Mouse (Mus musculus): Measurements from ENCODE around the gene Olfr591. TPM values are rescaled to one million over a fixed set of nuclear protein-coding genes. Genes with fewer than 3 reads are reported as not detected.
"Not testable (repeated sequence)": the region's sequence is repeated elsewhere in the genome, so short reads cannot be mapped to it uniquely, and the experiment has no call there.

Olfr591 gene
- not detected in 2 replicates for total RNA-seq (2014; rRNA removed)
- not detected in 2 replicates for polyA plus RNA-seq (2015; fragmentation: Nextera tagmentation; extraction: Ambion mirVana)

DNA sequence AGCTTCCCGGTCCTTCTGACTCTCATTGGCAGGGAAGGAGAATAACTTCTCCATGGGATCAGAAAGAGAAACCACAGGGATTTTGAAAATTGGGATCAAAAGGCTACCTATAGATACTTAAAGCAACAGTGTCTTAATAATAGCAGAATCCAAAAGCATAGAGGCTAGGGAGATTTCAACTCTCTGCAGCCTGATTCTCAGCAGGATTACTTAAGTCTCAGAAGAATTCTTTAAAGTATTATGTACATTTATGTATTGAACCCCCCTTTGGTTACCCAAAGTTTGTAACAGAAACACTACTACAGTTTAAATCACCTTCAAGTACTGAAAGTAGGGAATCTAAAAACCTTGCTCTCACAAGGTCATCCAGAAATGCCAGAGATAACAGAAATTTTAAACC lies at the start of gene Olfr591:
Olfr591 (minus strand) TSS at position 101 of the 400 bp plus-strand sequence.
- WGBS = 70% methylated on average over 1 of the region's 1 CpGs

DNA sequence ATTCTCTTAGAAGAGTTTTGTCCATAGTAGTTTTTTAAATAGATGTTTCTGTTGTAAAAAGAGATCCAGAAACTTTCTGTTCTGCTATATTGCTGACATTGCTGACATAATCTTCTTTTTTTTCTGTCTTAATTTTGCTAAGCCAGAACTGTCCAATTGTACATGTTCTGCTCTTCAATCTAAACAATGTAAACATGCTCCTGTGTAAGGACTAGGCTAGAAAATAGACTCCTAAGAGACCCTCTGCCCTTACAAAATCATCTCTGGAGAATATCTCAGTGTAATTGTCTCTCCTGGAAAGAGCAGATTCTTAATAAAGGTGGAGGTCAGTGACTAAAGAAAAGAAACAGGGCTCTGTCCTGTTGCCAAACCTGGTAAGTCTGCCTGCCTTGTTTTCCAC lies 38.6 kb upstream of the Olfr591 start, which contains the start of gene Olfr594:
Olfr594 (plus strand) TSS at position 301 of the 400 bp plus-strand sequence.
- Histone ChIP-seq H3K4me1 (ENCODE audit: insufficient read depth) (no peaks in the 10 kb centered on the region), H3K4me2 (ENCODE audit: low read depth) (no peak within 1 kb of the TSS), H3K27ac (ENCODE audit: low read depth, low read length) (no peak within 1 kb of the TSS), H3K9ac (no peak within 1 kb of the TSS), H3K9me3 (ENCODE audit: low read length) (no peaks in the 10 kb centered on the region), H3K27me3 (ENCODE audit: insufficient read depth, low read length) (no peaks in the 10 kb centered on the region), H3K4me3 (ENCODE audit: low read depth, low read length) (no peak within 1 kb of the TSS), H3K36me3 (ENCODE audit: insufficient read depth) (no peaks in the 10 kb centered on the region)
- ATAC-seq = no peak
- DNase-seq = no peak
- TF ChIP-seq CTCF (IDR thresholded peaks at IDR 0.05; ENCODE audit: low read depth) = no peak

More for the DNA sequence above, at the start of gene Olfr591:
- no peak within 1 kb of the TSS for H3K4me2 ChIP-seq (ENCODE audit: low read depth)
- DNase-seq (no peak), ATAC-seq (no peak)
- H3K4me1 ChIP-seq (ENCODE audit: insufficient read depth) = no peaks in the 10 kb centered on the region
- H3K9me3 ChIP-seq (ENCODE audit: low read length) = 0 out of 2 replicates have a peak, but pooled peaks cover 5% of the 10 kb centered on the region
- no peak within 1 kb of the TSS for H3K27ac ChIP-seq (ENCODE audit: low read depth, low read length)
- no peak for TF ChIP-seq CTCF (IDR thresholded peaks at IDR 0.05; ENCODE audit: low read depth)
- H3K36me3 ChIP-seq (ENCODE audit: insufficient read depth) = no peaks in the 10 kb centered on the region
- H3K4me3 ChIP-seq (ENCODE audit: low read depth, low read length) = no peak within 1 kb of the TSS
- H3K27me3 ChIP-seq (ENCODE audit: insufficient read depth, low read length) = no peaks in the 10 kb centered on the region
- H3K9ac ChIP-seq = no peak within 1 kb of the TSS

DNA sequence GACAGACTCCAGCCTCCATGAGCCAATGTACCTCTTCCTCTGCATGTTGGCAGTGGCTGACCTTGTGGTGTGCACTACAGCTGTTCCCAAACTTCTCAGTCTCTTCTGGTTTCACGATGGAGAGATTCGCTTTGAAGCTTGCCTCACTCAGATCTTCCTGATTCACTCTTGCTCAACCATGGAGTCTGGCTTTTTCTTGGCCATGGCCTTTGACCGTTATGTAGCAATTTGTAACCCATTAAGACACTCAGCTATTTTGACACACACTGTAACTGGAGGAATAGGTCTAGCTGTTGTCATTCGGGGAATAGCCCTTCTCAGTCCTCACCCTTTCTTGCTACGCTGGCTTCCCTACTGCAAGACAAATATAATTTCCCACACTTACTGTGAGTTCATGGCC lies 33.9 kb upstream of the Olfr591 start:
- H3K4me2 ChIP-seq (ENCODE audit: low read depth); H3K9ac ChIP-seq; H3K4me1 ChIP-seq (ENCODE audit: insufficient read depth); H3K9me3 ChIP-seq (ENCODE audit: low read length); H3K27ac ChIP-seq (ENCODE audit: low read depth, low read length); H3K27me3 ChIP-seq (ENCODE audit: insufficient read depth, low read length); H3K36me3 ChIP-seq (ENCODE audit: insufficient read depth); DNase-seq; H3K4me3 ChIP-seq (ENCODE audit: low read depth, low read length); ATAC-seq: not testable (repeated sequence)
- WGBS = 89% methylated on average over 5 of the region's 5 CpGs

DNA sequence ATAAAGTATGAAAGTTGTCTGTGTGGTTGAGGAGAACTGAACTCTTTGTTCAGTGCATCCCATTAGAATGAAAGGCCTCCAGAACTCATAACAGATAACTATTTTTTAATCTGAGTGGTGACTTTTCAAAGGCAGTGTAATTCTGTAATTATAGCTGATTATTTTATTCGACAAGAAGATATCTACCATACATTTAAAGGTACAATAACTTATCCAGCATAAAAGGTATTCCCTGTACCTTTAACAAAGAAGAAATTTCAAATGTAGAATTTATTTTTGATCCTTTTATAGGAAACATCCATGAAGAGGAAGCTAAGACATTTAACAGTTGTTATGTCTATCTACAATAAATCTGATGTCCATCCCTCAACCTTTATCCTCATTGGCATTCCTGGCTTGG lies 33.4 kb upstream of the Olfr591 start, which contains the start of gene Olfr593:
Olfr593 (plus strand) TSS at position 301 of the 400 bp plus-strand sequence.
- no peaks in the 10 kb centered on the region for H3K36me3 ChIP-seq (ENCODE audit: insufficient read depth)
- DNase-seq (no peak), ATAC-seq (no peak)
- H3K9me3 ChIP-seq (ENCODE audit: low read length) = no peaks in the 10 kb centered on the region
- no peaks in the 10 kb centered on the region for H3K4me1 ChIP-seq (ENCODE audit: insufficient read depth)
- TF ChIP-seq CTCF (IDR thresholded peaks at IDR 0.05; ENCODE audit: low read depth) = no peak
- H3K4me2 ChIP-seq (ENCODE audit: low read depth) = no peak within 1 kb of the TSS
- 69% methylated on average over 1 of the region's 1 CpGs for WGBS
- no peaks in the 10 kb centered on the region for H3K27me3 ChIP-seq (ENCODE audit: insufficient read depth, low read length)
- H3K4me3 ChIP-seq (ENCODE audit: low read depth, low read length) = no peak within 1 kb of the TSS
- no peak within 1 kb of the TSS for H3K9ac ChIP-seq
- no peak within 1 kb of the TSS for H3K27ac ChIP-seq (ENCODE audit: low read depth, low read length)

DNA sequence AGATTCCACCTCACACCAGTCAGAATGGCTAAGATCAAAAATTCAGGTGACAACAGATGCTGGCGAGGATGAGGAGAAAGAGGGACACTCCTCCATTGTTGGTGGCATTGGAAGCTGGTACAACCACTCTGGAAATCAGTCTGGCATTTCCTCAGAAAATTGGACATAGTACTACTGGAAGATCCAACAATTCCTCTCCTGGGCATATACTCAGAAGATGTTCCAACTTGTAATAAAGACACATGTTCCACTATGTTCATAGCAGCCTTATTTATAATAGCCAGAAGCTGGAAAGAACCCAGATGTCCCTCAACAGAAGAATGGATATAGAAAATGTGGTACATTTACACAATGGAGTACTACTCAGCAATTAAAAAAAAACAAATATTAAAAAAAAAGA lies 6.4 kb upstream of the Olfr591 start, which contains the start of gene Olfr592:
Olfr592 (plus strand) TSS at position 301 of the 400 bp plus-strand sequence.
- H3K4me1 ChIP-seq (ENCODE audit: insufficient read depth); H3K4me3 ChIP-seq (ENCODE audit: low read depth, low read length); H3K9ac ChIP-seq; H3K4me2 ChIP-seq (ENCODE audit: low read depth); H3K27ac ChIP-seq (ENCODE audit: low read depth, low read length); H3K9me3 ChIP-seq (ENCODE audit: low read length); H3K27me3 ChIP-seq (ENCODE audit: insufficient read depth, low read length); H3K36me3 ChIP-seq (ENCODE audit: insufficient read depth); DNase-seq; ATAC-seq: not testable (repeated sequence)
- WGBS = 76% methylated on average over 1 of the region's 1 CpGs

DNA sequence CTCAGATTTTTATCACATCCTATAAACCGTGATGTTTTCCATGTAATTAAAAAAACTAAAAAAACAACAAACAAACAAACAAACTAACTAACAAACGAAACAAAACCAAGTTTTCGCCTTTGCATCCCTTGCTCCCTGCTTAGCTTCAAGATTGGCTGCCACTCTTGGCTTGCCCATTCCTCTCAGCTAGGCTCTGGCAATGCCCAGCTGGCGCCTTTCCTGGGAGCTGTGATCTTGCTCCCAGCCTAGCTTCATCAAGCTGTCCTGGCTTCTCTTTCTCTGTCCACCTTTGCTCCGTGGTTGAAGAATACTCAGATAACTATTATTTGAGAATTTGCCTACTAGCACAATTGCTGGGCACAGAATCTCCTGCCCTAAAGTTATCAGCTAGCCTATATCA lies 8.4 kb downstream of the Olfr591 start:
- no peak overlapping the region for H3K4me2 ChIP-seq (ENCODE audit: low read depth)
- no peak for TF ChIP-seq CTCF (IDR thresholded peaks at IDR 0.05; ENCODE audit: low read depth)
- H3K4me1 ChIP-seq (ENCODE audit: insufficient read depth) = no peaks in the 10 kb centered on the region
- ATAC-seq (no peak), DNase-seq (no peak)
- H3K27me3 ChIP-seq (ENCODE audit: insufficient read depth, low read length) = no peaks in the 10 kb centered on the region
- no peaks in the 10 kb centered on the region for H3K9me3 ChIP-seq (ENCODE audit: low read length)
- no peaks in the 10 kb centered on the region for H3K36me3 ChIP-seq (ENCODE audit: insufficient read depth)
- no peak overlapping the region for H3K9ac ChIP-seq
- no peak overlapping the region for H3K4me3 ChIP-seq (ENCODE audit: low read depth, low read length)
- WGBS = 79% methylated on average over 5 of the region's 5 CpGs
- H3K27ac ChIP-seq (ENCODE audit: low read depth, low read length) = no peak overlapping the region

DNA sequence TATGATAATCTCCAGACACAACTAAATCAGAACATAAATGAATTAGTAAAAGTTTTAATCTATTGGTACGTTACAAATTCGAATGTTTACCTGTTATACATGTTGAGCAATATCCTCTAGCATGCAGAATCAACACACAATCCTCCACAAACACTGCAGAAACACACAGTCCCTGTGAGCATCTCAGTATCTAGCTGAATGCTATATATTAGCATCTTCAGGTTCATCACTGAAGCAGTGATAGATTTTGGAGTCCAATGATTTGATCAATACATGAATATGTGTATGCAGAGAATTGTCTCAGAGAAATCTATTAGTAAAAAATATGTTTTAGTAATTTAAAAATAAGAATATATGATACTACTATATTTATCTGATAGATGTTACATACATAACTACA lies 21.9 kb downstream of the Olfr591 start, which contains the start of gene Olfr589:
Olfr589 (minus strand) TSS at position 101 of the 400 bp plus-strand sequence.
- no peaks in the 10 kb centered on the region for H3K4me1 ChIP-seq (ENCODE audit: insufficient read depth)
- no peak for DNase-seq
- 67% methylated on average over 2 of the region's 2 CpGs for WGBS

More for the DNA sequence above, 21.9 kb downstream of the Olfr591 start, which contains the start of gene Olfr589:
- Histone ChIP-seq H3K4me2 (ENCODE audit: low read depth) (no peak within 1 kb of the TSS), H3K27me3 (ENCODE audit: insufficient read depth, low read length) (no peaks in the 10 kb centered on the region), H3K9ac (no peak within 1 kb of the TSS), H3K4me3 (ENCODE audit: low read depth, low read length) (no peak within 1 kb of the TSS), H3K27ac (ENCODE audit: low read depth, low read length) (no peak within 1 kb of the TSS), H3K9me3 (ENCODE audit: low read length) (no peaks in the 10 kb centered on the region), H3K36me3 (ENCODE audit: insufficient read depth) (no peaks in the 10 kb centered on the region)
- no peak for TF ChIP-seq CTCF (IDR thresholded peaks at IDR 0.05; ENCODE audit: low read depth)
- no peak for ATAC-seq
